Mouse (Mus musculus): ENCODE data around the gene Hoxc9. TPM values are rescaled to one million over a fixed set of nuclear protein-coding genes. Genes with fewer than 3 reads are reported as not detected.

Hoxc9 gene
- polyA plus RNA-seq, 1 experiment: not detected

GRCm38 (mm10) chr15:103009265-103010111 is 33.2 kb downstream of the Hoxc9 start:
- Histone ChIP-seq H3K27ac (ENCODE audit: insufficient read depth, low read depth, low read length) (no peak overlapping the region), H3K4me3 (ENCODE audit: insufficient read depth, low read depth, low read length) (no peak overlapping the region), H3K4me1 (ENCODE audit: control insufficient read depth, insufficient read depth, low read length) (peaks cover 5% of the 10 kb centered on the region; the same call in 1 of the 2 replicates)
- 3% methylated on average over 27 of the region's 27 CpGs for WGBS
- no peak for TF ChIP-seq CTCF (IDR thresholded peaks at IDR 0.05; ENCODE audit: insufficient read depth, low read depth, low read length)
- TF ChIP-seq POLR2A (IDR thresholded peaks at IDR 0.05; ENCODE audit: insufficient read depth, low read depth, low read length): no peak

- Histone ChIP-seq H3K27ac (ENCODE audit: insufficient read depth, low read depth, low read length) (no peak overlapping the region), H3K4me3 (ENCODE audit: insufficient read depth, low read depth, low read length) (no peak overlapping the region), H3K4me1 (ENCODE audit: control insufficient read depth, insufficient read depth, low read length) (peaks cover 5% of the 10 kb centered on the region; the same call in 1 of the 2 replicates)
- TF ChIP-seq CTCF (IDR thresholded peaks at IDR 0.05; ENCODE audit: insufficient read depth, low read depth, low read length) (no peak), POLR2A (IDR thresholded peaks at IDR 0.05; ENCODE audit: insufficient read depth, low read depth, low read length) (no peak)
- WGBS: 2% methylated on average over 31 of the region's 31 CpGs
Measured at GRCm38 (mm10) chr15:103010112-103010846, 34.0 kb downstream of the Hoxc9 start.

GRCm38 (mm10) chr15:103010847-103011555 is 34.8 kb downstream of the Hoxc9 start:
- no peak overlapping the region for H3K4me3 ChIP-seq (ENCODE audit: insufficient read depth, low read depth, low read length)
- H3K27ac ChIP-seq (ENCODE audit: insufficient read depth, low read depth, low read length): no peak overlapping the region
- 4% methylated on average over 28 of the region's 28 CpGs for WGBS
- peaks cover 5% of the 10 kb centered on the region; the same call in 1 of the 2 replicates for H3K4me1 ChIP-seq (ENCODE audit: control insufficient read depth, insufficient read depth, low read length)
- TF ChIP-seq CTCF (IDR thresholded peaks at IDR 0.05; ENCODE audit: insufficient read depth, low read depth, low read length) (no peak), POLR2A (IDR thresholded peaks at IDR 0.05; ENCODE audit: insufficient read depth, low read depth, low read length) (no peak)

DNA sequence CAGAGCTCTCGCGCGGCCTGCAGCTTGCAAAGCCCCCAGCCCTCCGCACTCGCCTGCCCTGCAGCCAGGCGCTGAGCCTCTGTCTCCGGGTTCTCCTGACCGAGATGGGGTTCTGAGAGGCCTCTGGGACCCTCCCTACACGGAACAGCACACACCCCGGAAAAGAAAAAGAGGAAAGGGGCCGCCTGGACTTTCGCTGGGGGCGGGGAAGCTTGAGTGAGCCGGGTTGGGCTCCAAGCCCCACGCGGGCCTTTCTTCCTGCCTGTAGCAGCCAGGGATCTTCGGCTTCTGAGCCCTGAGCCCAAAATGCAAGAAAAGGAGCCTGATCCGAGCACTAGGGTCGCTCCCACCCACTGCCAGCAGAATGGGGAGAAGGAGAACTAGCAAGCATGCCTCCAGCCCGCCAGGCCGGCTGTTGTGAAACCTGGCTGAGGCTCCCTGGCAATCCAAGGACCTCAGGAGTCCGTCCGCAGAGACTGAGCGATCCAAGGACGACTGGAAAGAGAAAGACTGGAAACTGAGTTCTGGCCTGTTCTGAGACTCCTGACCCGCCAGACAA is 35.8 kb downstream of the Hoxc9 start:
- peaks cover 5% of the 10 kb centered on the region; the same call in 1 of the 2 replicates for H3K4me1 ChIP-seq (ENCODE audit: control insufficient read depth, insufficient read depth, low read length)
- no peak overlapping the region for H3K27ac ChIP-seq (ENCODE audit: insufficient read depth, low read depth, low read length)
- H3K4me3 ChIP-seq (ENCODE audit: insufficient read depth, low read depth, low read length): no peak overlapping the region
- 7% methylated on average over 26 of the region's 26 CpGs for WGBS
- no peak for TF ChIP-seq CTCF (IDR thresholded peaks at IDR 0.05; ENCODE audit: insufficient read depth, low read depth, low read length)
- no peak for TF ChIP-seq POLR2A (IDR thresholded peaks at IDR 0.05; ENCODE audit: insufficient read depth, low read depth, low read length)

DNA sequence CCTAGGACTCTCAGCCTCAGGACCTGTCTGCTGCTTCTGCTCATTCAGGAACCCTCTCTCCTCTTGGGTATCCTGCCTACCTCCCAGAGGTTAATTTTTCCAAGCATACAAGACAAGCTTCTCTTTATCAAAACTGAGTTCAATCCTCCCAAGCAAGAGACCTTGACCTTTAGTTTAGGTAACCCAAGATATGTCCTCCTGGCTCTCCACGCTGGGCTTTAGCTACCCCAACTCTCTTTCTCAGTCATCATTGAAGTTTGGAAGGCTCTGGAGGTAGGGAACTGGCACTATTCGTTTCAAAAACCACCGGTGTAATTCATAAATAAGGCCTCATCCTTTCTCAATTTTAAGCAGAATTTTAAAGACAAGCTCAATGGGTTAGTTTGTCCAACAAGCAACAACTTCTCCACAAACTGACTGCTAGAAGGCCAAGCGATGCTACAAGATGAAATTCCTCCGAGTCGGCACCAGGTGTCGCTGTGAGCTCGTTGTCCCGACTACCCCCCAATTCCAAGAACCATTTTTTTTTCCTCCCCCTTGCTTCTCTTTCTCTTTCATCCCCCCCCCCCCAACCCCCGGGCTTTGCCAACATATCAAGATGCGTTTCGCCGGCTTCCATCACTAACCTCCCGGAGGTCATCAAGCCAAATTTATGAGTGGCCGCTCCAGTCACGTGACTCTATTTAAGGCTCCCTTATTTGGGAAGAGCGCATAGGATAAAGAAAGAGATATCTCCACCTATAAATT is 37.2 kb downstream of the Hoxc9 start:
- Histone ChIP-seq H3K4me3 (ENCODE audit: insufficient read depth, low read depth, low read length) (no peak overlapping the region), H3K4me1 (ENCODE audit: control insufficient read depth, insufficient read depth, low read length) (peaks cover 5% of the 10 kb centered on the region; the same call in 1 of the 2 replicates), H3K27ac (ENCODE audit: insufficient read depth, low read depth, low read length) (no peak overlapping the region)
- WGBS: 4% methylated on average over 17 of the region's 17 CpGs
- TF ChIP-seq POLR2A (IDR thresholded peaks at IDR 0.05; ENCODE audit: insufficient read depth, low read depth, low read length) (no peak), CTCF (IDR thresholded peaks at IDR 0.05; ENCODE audit: insufficient read depth, low read depth, low read length) (peak; percentile 78; the same call in 1 of the 2 replicates)

DNA sequence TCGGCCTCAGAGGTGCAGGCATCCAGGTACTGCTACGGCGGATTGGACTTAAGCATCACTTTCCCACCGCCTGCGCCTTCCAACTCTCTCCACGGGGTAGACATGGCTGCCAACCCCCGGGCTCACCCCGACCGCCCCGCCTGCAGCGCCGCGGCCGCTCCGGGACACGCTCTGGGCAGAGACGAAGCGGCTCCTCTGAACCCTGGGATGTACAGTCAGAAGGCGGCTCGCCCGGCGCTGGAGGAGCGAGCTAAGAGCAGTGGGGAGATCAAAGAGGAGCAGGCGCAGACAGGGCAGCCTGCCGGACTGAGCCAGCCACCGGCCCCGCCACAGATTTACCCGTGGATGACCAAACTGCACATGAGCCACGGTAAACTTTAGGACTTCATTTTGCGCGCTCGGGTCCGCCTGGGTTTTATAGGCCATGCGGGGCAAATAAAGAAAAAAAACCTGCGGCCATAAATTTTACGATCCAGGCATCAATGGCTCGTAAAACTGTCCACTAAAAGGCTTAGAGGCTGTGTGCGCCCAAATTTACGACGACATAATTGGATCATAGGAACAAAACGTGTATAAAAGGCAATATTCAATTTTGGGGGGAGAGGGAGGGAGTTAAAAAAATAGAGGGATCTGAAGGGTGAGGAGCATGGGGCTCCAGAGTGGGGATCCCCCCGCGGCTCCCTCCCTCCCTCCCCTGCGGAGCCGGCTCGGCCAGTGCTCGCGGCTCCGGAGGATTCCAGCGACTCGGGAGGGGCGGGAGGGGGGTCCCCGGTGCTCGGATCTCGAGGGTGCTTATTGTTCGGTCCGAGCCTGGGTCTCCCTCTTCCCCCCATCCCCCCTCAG is 38.1 kb downstream of the Hoxc9 start:
- peaks cover 5% of the 10 kb centered on the region; the same call in 1 of the 2 replicates for H3K4me1 ChIP-seq (ENCODE audit: control insufficient read depth, insufficient read depth, low read length)
- H3K4me3 ChIP-seq (ENCODE audit: insufficient read depth, low read depth, low read length): no peak overlapping the region
- TF ChIP-seq CTCF (IDR thresholded peaks at IDR 0.05; ENCODE audit: insufficient read depth, low read depth, low read length): no peak
- TF ChIP-seq POLR2A (IDR thresholded peaks at IDR 0.05; ENCODE audit: insufficient read depth, low read depth, low read length): no peak
- 1% methylated on average over 57 of the region's 57 CpGs for WGBS
- H3K27ac ChIP-seq (ENCODE audit: insufficient read depth, low read depth, low read length): no peak overlapping the region

DNA sequence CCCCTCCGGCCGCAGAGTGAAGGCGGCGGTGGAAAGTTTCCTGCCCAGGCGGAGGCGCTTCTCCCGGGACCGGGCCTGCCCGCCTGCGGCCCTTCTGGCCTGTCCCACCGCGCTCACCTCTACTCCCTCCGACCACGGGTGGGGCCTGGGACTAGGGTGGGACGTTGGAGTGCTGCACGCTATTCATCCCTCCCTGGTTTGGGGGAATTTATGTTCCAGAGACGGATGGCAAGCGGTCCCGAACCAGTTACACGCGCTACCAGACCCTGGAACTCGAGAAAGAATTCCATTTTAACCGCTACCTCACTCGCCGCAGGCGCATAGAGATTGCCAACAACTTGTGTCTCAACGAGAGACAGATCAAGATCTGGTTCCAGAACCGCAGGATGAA is 38.8 kb downstream of the Hoxc9 start:
- WGBS: 5% methylated on average over 28 of the region's 28 CpGs

More for the DNA sequence above, 38.8 kb downstream of the Hoxc9 start:
- Histone ChIP-seq H3K4me3 (ENCODE audit: insufficient read depth, low read depth, low read length) (no peak overlapping the region), H3K4me1 (ENCODE audit: control insufficient read depth, insufficient read depth, low read length) (peaks cover 5% of the 10 kb centered on the region; the same call in 1 of the 2 replicates), H3K27ac (ENCODE audit: insufficient read depth, low read depth, low read length) (no peak overlapping the region)
- TF ChIP-seq CTCF (IDR thresholded peaks at IDR 0.05; ENCODE audit: insufficient read depth, low read depth, low read length) (no peak), POLR2A (IDR thresholded peaks at IDR 0.05; ENCODE audit: insufficient read depth, low read depth, low read length) (no peak)
